Mouse (Mus musculus) skeletal muscle tissue, adult 2 months (tissue): ENCODE results near the gene Il9.

Experiments
- DNase-seq: peaks from one replicate; pipeline ENCODE4 v3.0.0-alpha.2; 2012; ENCODE audit warnings: low read depth, low spot score

Gene Il9

GRCm38 (mm10) chr13:56482146-56482545 lies at the start of gene Il9:
TSS of gene Il9 (minus strand) at chr13:56482246.
- DNase-seq = no peak

- no peak for DNase-seq
Measured at GRCm38 (mm10) chr13:56529685-56530084, 47.6 kb upstream of the Il9 start.

GRCm38 (mm10) chr13:56529031-56529430 lies 47.0 kb upstream of the Il9 start:
- no peak for DNase-seq

- DNase-seq = no peak
Measured at GRCm38 (mm10) chr13:56528281-56528680, 46.2 kb upstream of the Il9 start.

GRCm38 (mm10) chr13:56527846-56528245 lies 45.8 kb upstream of the Il9 start:
- DNase-seq = no peak

- no peak for DNase-seq
Measured at GRCm38 (mm10) chr13:56526871-56527270, 44.8 kb upstream of the Il9 start.

- DNase-seq = no peak
Measured at GRCm38 (mm10) chr13:56522821-56523167, 40.7 kb upstream of the Il9 start.

GRCm38 (mm10) chr13:56522081-56522820 lies 40.2 kb upstream of the Il9 start, which contains the start of gene Fbxl21:
TSS of gene Fbxl21 (plus strand) at chr13:56522472.
- DNase-seq = peak; percentile 74

- no peak for DNase-seq
Measured at GRCm38 (mm10) chr13:56516816-56517215, 34.8 kb upstream of the Il9 start.

- no peak for DNase-seq
Measured at GRCm38 (mm10) chr13:56516311-56516710, 34.3 kb upstream of the Il9 start.

- DNase-seq = no peak
Measured at GRCm38 (mm10) chr13:56513595-56513994, 31.5 kb upstream of the Il9 start.

GRCm38 (mm10) chr13:56509796-56510195 lies 27.8 kb upstream of the Il9 start:
- DNase-seq = no peak

- DNase-seq = no peak
Measured at GRCm38 (mm10) chr13:56506871-56507496, 24.9 kb upstream of the Il9 start.

- no peak for DNase-seq
Measured at GRCm38 (mm10) chr13:56501866-56502420, 19.9 kb upstream of the Il9 start.

- DNase-seq = no peak
Measured at GRCm38 (mm10) chr13:56500636-56501035, 18.6 kb upstream of the Il9 start.

GRCm38 (mm10) chr13:56500132-56500531 lies 18.1 kb upstream of the Il9 start:
- no peak for DNase-seq

GRCm38 (mm10) chr13:56494440-56494839 lies 12.4 kb upstream of the Il9 start:
- DNase-seq = no peak

GRCm38 (mm10) chr13:56488012-56488411 lies 6.0 kb upstream of the Il9 start:
- DNase-seq = no peak

- DNase-seq = no peak
Measured at GRCm38 (mm10) chr13:56478027-56478426, 4.0 kb downstream of the Il9 start.

- DNase-seq = no peak
Measured at GRCm38 (mm10) chr13:56477271-56477670, 4.8 kb downstream of the Il9 start.

GRCm38 (mm10) chr13:56476790-56477189 lies 5.3 kb downstream of the Il9 start:
- no peak for DNase-seq

- DNase-seq = peak; percentile 59
Measured at GRCm38 (mm10) chr13:56475363-56475762, 6.7 kb downstream of the Il9 start.

GRCm38 (mm10) chr13:56472661-56473060 lies 9.4 kb downstream of the Il9 start:
- DNase-seq = no peak
